Mouse (Mus musculus) CH12.LX (cell line): ENCODE measurements at regions not wholly inside any gene's neighbourhood (a gene's known extent, or its start where the extent isn't known, plus 50 kb on each side); places are given as distances from the start of the nearest gene placed in this dataset.

ENCODE experiments used
- DNase-seq: peaks from one replicate; pipeline ENCODE4 v3.0.0-alpha.2; 2013; ENCODE audit errors: extremely low read depth
- H3K27ac ChIP-seq: 2 replicates; pipeline ENCODE4 v1.5.1; 2012; ENCODE audit warnings: low read depth, mild to moderate bottlenecking, control low read depth, moderate library complexity; ENCODE audit not compliant: insufficient read depth
- H3K27me3 ChIP-seq: replicated peaks from 2 replicates; pipeline ENCODE3; 2012; ENCODE audit warnings: inconsistent platforms
- H3K36me3 ChIP-seq, 2 experiments: replicated peaks in 1 of 2; 2 replicates each; pipeline versions ENCODE3 to v1.6.1; 2012; ENCODE audit warnings: inconsistent platforms in 1 of 2, low read length in 1 of 2, mild to moderate bottlenecking in 1 of 2, mixed read lengths in 1 of 2, moderate library complexity in 1 of 2; ENCODE audit not compliant: control insufficient read depth in 1 of 2, insufficient read depth in 1 of 2
- H3K4me1 ChIP-seq, 2 experiments: 2 replicates each; pipeline ENCODE4 v1.6.1; 2012; ENCODE audit warnings: inconsistent platforms in 1 of 2, moderate library complexity in 1 of 2; ENCODE audit not compliant: insufficient read depth in 2 of 2, control insufficient read depth in 1 of 2
- H3K4me2 ChIP-seq: 2 replicates; pipeline ENCODE4 v1.6.1; 2012; ENCODE audit warnings: low read depth, mild to moderate bottlenecking, control low read depth; ENCODE audit not compliant: poor library complexity, insufficient read depth, severe bottlenecking
- H3K4me3 ChIP-seq, 3 experiments: fragments of 150-350 bp in 1 of 3; sonication (generic) in 1 of 3; replicated peaks in 1 of 3; 2 replicates each; pipeline versions ENCODE3 to v1.5.1; 2011 to 2012; ENCODE audit warnings: low read depth in 2 of 3, low read length in 2 of 3, mild to moderate bottlenecking in 2 of 3, moderate library complexity in 2 of 3, control low read depth in 1 of 3, improper control_type of control experiment in 1 of 3, inconsistent platforms in 1 of 3, mixed read lengths in 1 of 3; ENCODE audit not compliant: poor library complexity in 1 of 3
- H3K79me2 ChIP-seq: replicated peaks from 2 replicates; pipeline ENCODE4 v1.6.1; 2012; ENCODE audit warnings: mild to moderate bottlenecking, moderate library complexity; ENCODE audit not compliant: control insufficient read depth, poor library complexity, insufficient read depth, severe bottlenecking; ENCODE audit errors: extremely low read depth
- H3K9ac ChIP-seq: 2 replicates; pipeline ENCODE4 v1.6.1; 2012; ENCODE audit warnings: low read depth, mild to moderate bottlenecking, control low read depth, moderate library complexity; ENCODE audit not compliant: insufficient read depth
- H3K9me3 ChIP-seq: replicated peaks from 2 replicates; pipeline ENCODE3; 2012; ENCODE audit warnings: low read length, inconsistent platforms, mixed read lengths
- CHD1 ChIP-seq: IDR thresholded peaks from 2 replicates; pipeline ENCODE4 v1.6.1; 2012; ENCODE audit warnings: low read depth, low read length, improper control_type of control experiment, inconsistent platforms
- CHD2 ChIP-seq: IDR thresholded peaks from 2 replicates; pipeline ENCODE4 v1.6.1; 2011; ENCODE audit warnings: low read length, improper control_type of control experiment
- CTCF ChIP-seq, 2 experiments: IDR thresholded peaks in 1 of 2; conservative IDR thresholded peaks in 1 of 2; 2 replicates each; pipeline ENCODE4 v1.5.1; 2011 to 2012; ENCODE audit warnings: low read depth in 2 of 2, low read length in 2 of 2, improper control_type of control experiment in 1 of 2, inconsistent platforms in 1 of 2, mild to moderate bottlenecking in 1 of 2, moderate library complexity in 1 of 2
- E2F4 ChIP-seq: IDR thresholded peaks from 2 replicates; pipeline ENCODE4 v1.6.1; 2011; ENCODE audit warnings: low read depth, low read length, improper control_type of control experiment; ENCODE audit not compliant: insufficient replicate concordance
- ELF1 ChIP-seq: IDR thresholded peaks from 2 replicates; pipeline ENCODE4 v1.6.1; 2014; ENCODE audit warnings: low read depth, mild to moderate bottlenecking, inconsistent platforms, low read length, improper control_type of control experiment
- ETS1 ChIP-seq: conservative IDR thresholded peaks from 2 replicates; pipeline ENCODE4 v1.6.1; 2012; ENCODE audit warnings: low read depth, mild to moderate bottlenecking, inconsistent platforms, low read length, improper control_type of control experiment, moderate library complexity
- GABPA ChIP-seq: IDR thresholded peaks from 2 replicates; pipeline ENCODE4 v1.6.1; 2012; ENCODE audit warnings: low read depth, low read length, improper control_type of control experiment, inconsistent platforms; ENCODE audit not compliant: insufficient replicate concordance
- HCFC1 ChIP-seq: IDR thresholded peaks from 2 replicates; pipeline ENCODE4 v1.6.1; 2012; ENCODE audit warnings: low read depth, mild to moderate bottlenecking, inconsistent platforms, low read length, improper control_type of control experiment
- IRF4 ChIP-seq: IDR thresholded peaks from 2 replicates; pipeline ENCODE4 v1.6.1; 2014; ENCODE audit warnings: low read depth, mild to moderate bottlenecking, inconsistent platforms, low read length, improper control_type of control experiment
- JUN ChIP-seq: IDR thresholded peaks from 2 replicates; pipeline ENCODE4 v1.6.1; 2011; ENCODE audit warnings: low read depth, mild to moderate bottlenecking, low read length, improper control_type of control experiment, moderate library complexity; ENCODE audit not compliant: insufficient read depth
- JUND ChIP-seq: conservative IDR thresholded peaks from 2 replicates; pipeline ENCODE4 v1.6.1; 2011; ENCODE audit warnings: low read depth, low read length, improper control_type of control experiment
- KAT2A ChIP-seq: IDR thresholded peaks from 2 replicates; pipeline ENCODE4 v1.6.1; 2012; ENCODE audit warnings: low read length, improper control_type of control experiment, inconsistent platforms; ENCODE audit not compliant: insufficient replicate concordance
- MAFK ChIP-seq: IDR thresholded peaks from 2 replicates; pipeline ENCODE4 v1.6.1; 2011; ENCODE audit warnings: low read length, improper control_type of control experiment; ENCODE audit not compliant: insufficient replicate concordance
- MAX ChIP-seq: IDR thresholded peaks from 2 replicates; pipeline ENCODE4 v1.6.1; 2011; ENCODE audit warnings: low read length, improper control_type of control experiment
- MEF2A ChIP-seq: IDR thresholded peaks from 2 replicates; pipeline ENCODE4 v1.6.1; 2014; ENCODE audit warnings: low read depth, mild to moderate bottlenecking, inconsistent platforms, low read length, improper control_type of control experiment, borderline replicate concordance
- MXI1 ChIP-seq: IDR thresholded peaks from 2 replicates; pipeline ENCODE4 v1.6.1; 2011; ENCODE audit warnings: mild to moderate bottlenecking, low read depth, low read length, improper control_type of control experiment
- MYC ChIP-seq: IDR thresholded peaks from 2 replicates; pipeline ENCODE4 v1.6.1; 2011; ENCODE audit warnings: low read depth, mild to moderate bottlenecking, improper control_type of control experiment, low read length
- NRF1 ChIP-seq: IDR thresholded peaks from 2 replicates; pipeline ENCODE4 v1.6.1; 2014; ENCODE audit warnings: low read depth, mild to moderate bottlenecking, inconsistent platforms, low read length, improper control_type of control experiment, moderate library complexity
- POLR2A ChIP-seq: IDR thresholded peaks from 2 replicates; pipeline ENCODE4 v1.6.1; 2011; ENCODE audit warnings: low read depth, mild to moderate bottlenecking, improper control_type of control experiment, low read length
- RAD21 ChIP-seq: IDR thresholded peaks from 2 replicates; pipeline ENCODE4 v1.6.1; 2011; ENCODE audit warnings: low read depth, mild to moderate bottlenecking, low read length, improper control_type of control experiment, moderate library complexity
- RCOR1 ChIP-seq: conservative IDR thresholded peaks from 2 replicates; pipeline ENCODE4 v1.6.1; 2012; ENCODE audit warnings: low read depth, mild to moderate bottlenecking, inconsistent platforms, low read length, improper control_type of control experiment
- SIN3A ChIP-seq: IDR thresholded peaks from 2 replicates; pipeline ENCODE4 v1.6.1; 2012; ENCODE audit warnings: low read length, improper control_type of control experiment, inconsistent platforms
- SMC3 ChIP-seq: IDR thresholded peaks from 2 replicates; pipeline ENCODE4 v1.6.1; 2011; ENCODE audit warnings: low read depth, low read length, improper control_type of control experiment
- TBP ChIP-seq: conservative IDR thresholded peaks from 2 replicates; pipeline ENCODE4 v1.6.1; 2011; ENCODE audit warnings: low read depth, low read length, improper control_type of control experiment
- TCF12 ChIP-seq: IDR thresholded peaks from 2 replicates; pipeline ENCODE4 v1.6.1; 2014; ENCODE audit warnings: low read depth, mild to moderate bottlenecking, inconsistent platforms, low read length, improper control_type of control experiment
- ZC3H11A ChIP-seq: IDR thresholded peaks from 2 replicates; pipeline ENCODE4 v1.6.1; 2012; ENCODE audit warnings: low read depth, mild to moderate bottlenecking, inconsistent platforms, low read length, improper control_type of control experiment
- ZMIZ1 ChIP-seq: IDR thresholded peaks from 2 replicates; pipeline ENCODE4 v1.6.1; 2012; ENCODE audit warnings: low read depth, mild to moderate bottlenecking, inconsistent platforms, low read length, improper control_type of control experiment
- dilution Hi-C: fragments of 300-500 bp; cut with MboI; formaldehyde crosslinking; loops from 2 replicates; pipeline ENCODE4 v1.14.3; 2020; ENCODE audit warnings: low sequenced_read_pairs; ENCODE audit not compliant: extremely low pct_unique_long_range_greater_than_20kb, extremely low pct_ligation_motif_present
- in situ Hi-C: fragments of 300-500 bp; cut with MboI; formaldehyde crosslinking; loops from 3 replicates; pipeline ENCODE4 v1.14.3; 2019; ENCODE audit warnings: low sequenced_read_pairs, low pct_ligation_motif_present, low pct_unique_long_range_greater_than_20kb, mixed read lengths

GRCm38 (mm10) chr11:18249236-18249635 is 295.6 kb upstream of the Etaa1 start:
- Histone ChIP-seq H3K27ac (no peak overlapping the region), H3K27me3 (no peaks in the 10 kb centered on the region), H3K4me3 (no peak overlapping the region), H3K36me3 (no peaks in the 10 kb centered on the region), H3K4me1 (no peaks in the 10 kb centered on the region), H3K79me2 (no peaks in the 10 kb centered on the region), H3K9ac (no peak overlapping the region), H3K9me3 (no peaks in the 10 kb centered on the region), H3K4me2 (no peak overlapping the region)
- dilution Hi-C loops (no loop called here), in situ Hi-C loops (no loop called here)
- TF ChIP-seq RAD21 (no peak), IRF4 (no peak), MAFK (no peak), MXI1 (no peak), MEF2A (no peak), SMC3 (no peak), MAX (no peak), CTCF (conservative IDR thresholded peaks at IDR 0.05 in 1 of 2, IDR thresholded peaks at IDR 0.05 in 1 of 2; ENCODE audit: low read depth in 2 of 2, low read length in 2 of 2) (no peak), CHD2 (no peak), ETS1 (no peak), NRF1 (no peak), JUND (no peak), ELF1 (no peak), RCOR1 (no peak), POLR2A (no peak), E2F4 (no peak), CHD1 (no peak), JUN (no peak), KAT2A (no peak)
- no peak for DNase-seq

GRCm38 (mm10) chr11:18216762-18217161 is 263.1 kb upstream of the Etaa1 start:
- no peak overlapping the region for H3K4me2 ChIP-seq
- H3K9ac ChIP-seq = no peak overlapping the region
- H3K9me3 ChIP-seq = no peaks in the 10 kb centered on the region
- DNase-seq = no peak
- in situ Hi-C loops (no loop called here), dilution Hi-C loops (no loop called here)
- H3K27me3 ChIP-seq = no peaks in the 10 kb centered on the region
- H3K4me3 ChIP-seq = no peak overlapping the region
- no peaks in the 10 kb centered on the region for H3K79me2 ChIP-seq
- H3K4me1 ChIP-seq = no peaks in the 10 kb centered on the region
- TF ChIP-seq SIN3A (no peak), CTCF (conservative IDR thresholded peaks at IDR 0.05 in 1 of 2, IDR thresholded peaks at IDR 0.05 in 1 of 2; ENCODE audit: low read depth in 2 of 2, low read length in 2 of 2) (no peak), ZMIZ1 (no peak), NRF1 (no peak), ELF1 (no peak), TCF12 (no peak), KAT2A (no peak), ZC3H11A (no peak), IRF4 (no peak), JUND (no peak), MYC (no peak), TBP (no peak), CHD2 (no peak), GABPA (no peak), RCOR1 (no peak), HCFC1 (no peak), CHD1 (no peak)
- TF ChIP-seq, all 38 proteins: peak for 0
- H3K27ac ChIP-seq = no peak overlapping the region
- H3K36me3 ChIP-seq = no peaks in the 10 kb centered on the region
